Mouse (Mus musculus): ENCODE data around the gene Itfg2.
A peak's percentile ranks its signal among the peaks of the same experiment; 100 is the strongest.
"Not testable (repeated sequence)": the region's sequence is repeated elsewhere in the genome, so short reads cannot be mapped to it uniquely, and the experiment has no call there.

Itfg2 gene

DNA sequence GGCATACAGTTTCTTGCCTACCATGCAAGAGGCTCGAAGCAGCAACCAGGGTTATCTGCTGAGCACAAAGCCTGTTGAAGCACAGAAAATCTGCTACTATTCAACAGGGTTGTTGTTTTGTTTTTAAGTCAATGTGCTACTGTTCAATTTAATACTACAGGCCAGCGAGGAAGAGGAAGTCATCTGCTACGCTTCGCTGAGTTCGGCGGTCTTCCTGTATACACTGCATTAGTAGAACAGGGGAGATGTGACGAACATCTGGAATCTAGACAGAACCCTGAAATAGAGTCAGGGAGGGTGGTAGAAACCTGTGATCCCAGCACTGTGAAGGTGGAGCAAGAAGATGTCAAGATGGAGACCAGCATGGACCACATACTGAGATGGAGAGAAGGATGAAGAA, 41.0 kb downstream of the Itfg2 start:
- DNase-seq (ENCODE audit: extremely low spot score), result no peak

DNA sequence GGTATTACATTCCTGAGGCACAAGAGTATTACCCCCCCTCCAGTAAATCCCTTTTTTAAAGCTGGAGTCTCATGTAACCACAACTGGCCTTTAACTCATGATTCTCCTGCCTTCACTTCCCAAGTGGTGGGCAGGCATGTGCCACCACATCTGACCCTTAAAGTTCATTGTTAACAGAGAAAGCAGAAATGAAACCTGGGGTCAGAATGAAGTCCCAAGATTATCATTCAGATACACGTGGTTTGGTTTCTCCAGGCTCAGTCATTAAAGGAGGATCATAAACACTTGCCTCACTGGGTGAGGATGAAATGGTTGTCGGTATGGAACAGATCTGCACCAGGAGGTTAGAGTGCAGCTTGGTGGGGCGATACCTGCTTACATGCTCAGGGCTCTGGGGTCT, 43.5 kb downstream of the Itfg2 start:
- DNase-seq (ENCODE audit: extremely low spot score), result no peak

- not testable (repeated sequence) for DNase-seq (ENCODE audit: extremely low spot score)
Measured at GRCm38 (mm10) chr6:128380594-128381167, 44.0 kb downstream of the Itfg2 start.

- DNase-seq (ENCODE audit: extremely low spot score), result no peak
Measured at GRCm38 (mm10) chr6:128379636-128380035, 45.1 kb downstream of the Itfg2 start.

- DNase-seq (ENCODE audit: extremely low spot score), result no peak
Measured at GRCm38 (mm10) chr6:128376371-128377085, 48.2 kb downstream of the Itfg2 start.

DNA sequence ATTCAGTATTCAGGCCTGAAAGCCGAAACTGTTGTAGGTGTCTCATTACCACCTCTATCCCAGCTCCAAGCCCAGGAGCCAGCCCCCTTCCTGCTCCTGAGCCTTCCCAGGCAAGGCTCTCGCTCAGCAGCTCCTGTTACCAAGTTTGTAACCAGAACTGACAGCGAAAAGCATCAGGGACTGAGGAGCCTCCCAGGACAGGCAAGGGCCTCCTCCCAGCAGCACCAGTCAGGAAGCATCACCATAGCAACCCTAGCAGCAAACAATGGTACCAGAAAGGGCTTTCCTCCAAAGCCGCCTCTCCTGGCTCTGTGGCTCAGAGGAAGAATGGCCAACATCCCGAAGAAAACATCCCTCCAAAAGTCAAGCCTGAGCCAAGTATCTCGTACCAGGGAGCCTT, 49.5 kb downstream of the Itfg2 start, which contains the start of the genes Tex52 and Gm44596:
Tex52 (plus strand) TSS at position 265 of the 400 bp plus-strand sequence.
Gm44596 (plus strand) TSS at position 312 of the 400 bp plus-strand sequence.
- peak; percentile 39 for DNase-seq (ENCODE audit: extremely low spot score)

DNA sequence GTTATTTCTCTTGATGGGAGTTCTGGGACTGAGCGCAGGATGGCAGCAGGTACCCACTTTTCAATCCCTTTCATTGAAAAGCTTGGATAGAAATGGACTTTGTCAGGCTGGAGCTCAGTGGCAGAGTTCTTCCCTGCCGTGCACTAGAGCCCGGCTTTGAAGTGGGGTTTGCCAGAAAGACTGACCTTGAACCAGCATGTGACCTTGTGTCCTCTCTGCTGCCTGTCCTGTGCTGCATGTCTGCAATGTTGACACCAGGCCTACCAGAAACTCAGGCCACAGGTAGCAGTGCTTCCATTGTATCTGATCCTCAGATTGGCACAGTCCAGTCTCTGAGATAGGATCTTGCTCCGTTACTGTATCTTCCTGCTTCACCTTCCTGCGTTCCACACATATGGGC, 54.7 kb downstream of the Itfg2 start:
- no peak for DNase-seq (ENCODE audit: extremely low spot score)

DNA sequence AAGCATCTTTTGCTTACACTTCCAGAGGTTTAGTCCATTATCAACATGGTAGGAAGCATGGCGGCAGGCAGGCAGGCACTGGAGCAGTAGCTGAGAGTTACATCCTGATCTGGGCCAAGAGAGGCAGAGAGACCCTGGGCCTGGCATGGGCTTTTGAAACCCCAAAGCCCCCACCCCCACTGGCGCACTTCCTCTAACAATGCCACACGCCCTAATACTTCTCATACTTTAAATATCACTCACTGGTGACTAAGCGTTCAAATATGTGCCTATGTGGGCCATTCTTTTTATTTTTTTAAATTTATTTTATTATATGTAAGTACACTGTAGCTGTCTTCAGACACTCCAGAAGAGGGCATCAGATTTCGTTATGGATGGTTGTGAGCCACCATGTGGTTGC, 58.3 kb downstream of the Itfg2 start:
- no peak for DNase-seq (ENCODE audit: extremely low spot score)

DNA sequence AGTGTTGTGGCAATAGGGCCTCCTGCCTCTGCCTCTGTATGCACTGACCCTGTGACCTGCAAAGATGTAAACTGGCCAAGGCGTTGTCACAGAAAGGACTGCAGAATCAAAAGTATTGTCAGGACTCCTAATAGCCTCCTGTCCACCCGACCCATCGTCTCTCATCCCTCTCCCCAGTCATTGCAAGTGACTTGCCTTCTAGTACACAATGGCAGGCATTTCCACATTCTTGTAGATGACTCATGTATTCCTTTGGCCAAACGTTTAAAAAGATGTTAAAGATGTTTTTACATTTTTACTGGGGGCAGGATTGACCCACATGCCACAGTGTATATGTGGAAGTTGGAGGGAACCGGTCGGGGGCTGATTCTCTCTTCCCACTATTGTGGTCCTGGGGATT, 60.0 kb downstream of the Itfg2 start:
- no peak for DNase-seq (ENCODE audit: extremely low spot score)

DNA sequence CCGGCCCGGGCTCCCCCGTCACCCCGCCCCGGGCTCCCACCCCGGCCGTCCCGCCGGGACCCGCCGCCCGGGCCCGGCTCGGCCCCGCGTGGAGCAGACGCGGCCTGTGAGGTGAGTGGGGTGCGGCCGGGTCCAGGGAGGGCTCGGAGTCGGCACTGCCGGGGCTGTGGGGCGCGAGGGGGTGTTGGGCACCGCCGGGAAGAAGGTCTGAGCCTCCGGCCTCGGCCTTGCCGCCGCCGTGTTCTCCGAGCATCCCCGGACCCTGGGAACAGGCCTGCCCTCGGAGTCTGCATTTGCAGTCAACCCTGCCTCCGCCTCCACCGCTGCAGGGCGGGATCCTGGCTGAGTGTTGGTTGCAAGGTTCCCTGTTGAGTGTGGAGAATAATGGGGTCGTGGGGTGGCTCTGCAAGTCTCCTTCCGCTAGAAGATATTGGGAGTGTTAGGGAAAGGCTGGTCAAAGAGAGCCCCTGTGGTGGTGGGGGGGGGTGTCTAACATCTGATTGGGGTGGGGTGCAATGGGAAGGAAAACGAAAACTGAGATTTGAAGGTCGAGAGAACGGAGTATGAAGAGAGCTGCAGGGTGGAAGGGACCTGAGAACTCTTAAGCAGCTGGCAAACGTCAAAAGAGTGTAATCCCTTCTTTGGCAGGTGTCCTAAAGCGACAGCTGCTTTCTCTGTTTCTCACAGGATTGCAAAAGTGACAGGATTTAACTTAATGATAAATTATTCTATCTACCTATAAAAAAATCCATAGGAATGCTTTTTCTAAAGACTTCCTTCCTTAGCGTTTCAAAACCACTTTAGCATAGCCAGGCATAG, 61.5 kb downstream of the Itfg2 start:
- DNase-seq (ENCODE audit: extremely low spot score), result peak; percentile 80

DNA sequence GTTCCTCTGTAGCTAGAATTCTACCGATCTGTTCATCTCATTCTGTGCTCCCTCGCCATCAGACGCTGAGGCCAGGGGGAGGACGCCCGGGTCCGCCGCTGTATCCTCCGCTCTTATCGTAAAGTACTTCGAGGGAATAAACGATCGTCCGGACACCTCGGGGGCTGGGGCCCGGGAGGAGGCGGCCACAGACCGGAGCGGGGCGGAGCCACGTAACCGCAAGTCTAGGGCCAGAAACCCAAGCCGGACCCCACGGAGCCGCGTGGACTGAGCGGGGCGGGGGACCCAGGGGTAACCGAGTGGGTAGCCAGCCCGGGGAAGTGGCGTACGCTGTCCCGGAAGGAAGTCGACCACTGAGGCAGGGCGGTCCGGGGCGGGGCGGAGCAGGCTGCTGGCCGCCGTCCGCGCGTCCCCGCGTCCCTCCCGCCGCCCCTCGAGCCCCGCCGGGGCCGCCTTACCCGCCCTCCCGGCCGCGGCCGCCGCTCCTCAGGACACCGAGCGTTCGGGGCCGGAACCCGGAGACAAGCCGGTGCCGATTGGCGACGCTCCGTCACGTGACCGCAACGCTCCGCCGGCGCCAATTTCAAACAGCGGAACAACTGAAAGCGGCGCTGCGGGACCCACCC, 62.2 kb downstream of the Itfg2 start, which contains the start of the genes Rhno1 and Foxm1:
Rhno1 (minus strand) TSS at position 531 of the 626 bp plus-strand sequence.
Foxm1 (plus strand) TSS at position 587 of the 626 bp plus-strand sequence.
- DNase-seq (ENCODE audit: extremely low spot score), result peak; percentile 89

GRCm38 (mm10) chr6:128361901-128362300, 62.8 kb downstream of the Itfg2 start:
- no peak for DNase-seq (ENCODE audit: extremely low spot score)

All from embryo, embryonic 9.5 days (tissue).